Mouse (Mus musculus): ENCODE measurements around the gene Polr2m. TPM values are rescaled to one million over a fixed set of nuclear protein-coding genes. Genes with fewer than 3 reads are reported as not detected.
A peak's percentile ranks its signal among the peaks of the same experiment; 100 is the strongest.

The Polr2m gene
- polyA plus RNA-seq, 1 experiment = 56.0 TPM

GRCm38 (mm10) chr9:71478596-71478995 is 7.1 kb downstream of the Polr2m start:
- Histone ChIP-seq H3K27ac (ENCODE audit: insufficient read depth, low read depth, low read length) (no peak overlapping the region), H3K4me1 (ENCODE audit: control insufficient read depth, insufficient read depth, low read length) (peaks cover 8% of the 10 kb centered on the region), H3K4me3 (ENCODE audit: insufficient read depth, low read length) (no peak overlapping the region)
- TF ChIP-seq POLR2A (IDR thresholded peaks at IDR 0.05; ENCODE audit: borderline replicate concordance, low read depth, low read length) (no peak), CTCF (IDR thresholded peaks at IDR 0.05; ENCODE audit: low read depth, low read length) (no peak)

DNA sequence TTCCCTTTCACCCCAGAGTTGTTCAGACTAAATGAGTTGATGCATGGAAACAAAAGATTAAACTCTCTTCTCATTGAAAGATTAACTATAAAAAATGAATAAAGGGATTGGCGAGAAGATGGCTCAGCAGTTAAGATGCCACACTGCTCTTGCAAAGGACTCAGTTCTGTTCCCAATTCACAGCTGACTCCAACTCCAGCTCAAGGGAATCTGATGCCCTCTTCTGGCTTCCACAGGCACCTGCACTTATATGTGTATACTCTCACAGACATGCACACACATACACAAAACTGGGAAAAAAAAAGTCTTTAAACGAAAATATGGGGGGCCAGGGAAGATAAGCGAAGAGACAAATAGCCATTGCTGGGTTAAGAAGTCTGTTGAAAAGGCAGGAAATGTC is 9.1 kb downstream of the Polr2m start:
- TF ChIP-seq POLR2A (IDR thresholded peaks at IDR 0.05; ENCODE audit: borderline replicate concordance, low read depth, low read length) (no peak), CTCF (IDR thresholded peaks at IDR 0.05; ENCODE audit: low read depth, low read length) (no peak)
- Histone ChIP-seq H3K27ac (ENCODE audit: insufficient read depth, low read depth, low read length) (no peak overlapping the region), H3K4me1 (ENCODE audit: control insufficient read depth, insufficient read depth, low read length) (no peaks in the 10 kb centered on the region), H3K4me3 (ENCODE audit: insufficient read depth, low read length) (no peak overlapping the region)

GRCm38 (mm10) chr9:71475536-71475935 is 10.2 kb downstream of the Polr2m start:
- Histone ChIP-seq H3K4me1 (ENCODE audit: control insufficient read depth, insufficient read depth, low read length) (no peaks in the 10 kb centered on the region), H3K4me3 (ENCODE audit: insufficient read depth, low read length) (no peak overlapping the region), H3K27ac (ENCODE audit: insufficient read depth, low read depth, low read length) (no peak overlapping the region)
- no peak for TF ChIP-seq POLR2A (IDR thresholded peaks at IDR 0.05; ENCODE audit: borderline replicate concordance, low read depth, low read length)
- no peak for TF ChIP-seq CTCF (IDR thresholded peaks at IDR 0.05; ENCODE audit: low read depth, low read length)

DNA sequence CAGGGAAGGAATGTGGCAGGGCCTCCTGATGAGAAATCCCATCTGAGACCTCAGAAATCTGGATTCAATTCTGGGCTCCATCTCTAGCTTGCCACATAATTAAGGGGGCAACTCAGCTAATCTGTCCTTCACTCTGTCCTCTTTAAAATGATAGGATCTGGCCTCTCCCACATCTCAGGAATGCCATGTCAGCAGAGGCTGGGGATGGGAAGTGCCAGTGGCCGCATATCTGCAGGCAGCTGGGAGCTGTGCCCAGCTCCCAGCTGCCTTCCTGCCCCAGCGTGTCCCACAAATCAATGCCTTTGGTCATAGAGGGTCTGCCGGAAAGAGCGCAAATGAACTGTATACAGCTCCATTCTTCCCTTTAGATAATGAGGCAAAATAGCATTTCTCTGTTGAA is 18.3 kb downstream of the Polr2m start:
- Histone ChIP-seq H3K4me3 (ENCODE audit: insufficient read depth, low read length) (no peak overlapping the region), H3K4me1 (ENCODE audit: control insufficient read depth, insufficient read depth, low read length) (no peaks in the 10 kb centered on the region), H3K27ac (ENCODE audit: insufficient read depth, low read depth, low read length) (no peak overlapping the region)
- TF ChIP-seq POLR2A (IDR thresholded peaks at IDR 0.05; ENCODE audit: borderline replicate concordance, low read depth, low read length) (no peak), CTCF (IDR thresholded peaks at IDR 0.05; ENCODE audit: low read depth, low read length) (no peak)

- Histone ChIP-seq H3K4me1 (ENCODE audit: control insufficient read depth, insufficient read depth, low read length) (no peaks in the 10 kb centered on the region), H3K27ac (ENCODE audit: insufficient read depth, low read depth, low read length) (no peak overlapping the region), H3K4me3 (ENCODE audit: insufficient read depth, low read length) (no peak overlapping the region)
- no peak for TF ChIP-seq POLR2A (IDR thresholded peaks at IDR 0.05; ENCODE audit: borderline replicate concordance, low read depth, low read length)
- TF ChIP-seq CTCF (IDR thresholded peaks at IDR 0.05; ENCODE audit: low read depth, low read length) = no peak
These were observed 19.6 kb downstream of the Polr2m start for GRCm38 (mm10) chr9:71466111-71466510.

GRCm38 (mm10) chr9:71463072-71463667 is 22.6 kb downstream of the Polr2m start:
- no peak overlapping the region for H3K27ac ChIP-seq (ENCODE audit: insufficient read depth, low read depth, low read length)
- no peaks in the 10 kb centered on the region for H3K4me1 ChIP-seq (ENCODE audit: control insufficient read depth, insufficient read depth, low read length)
- no peak overlapping the region for H3K4me3 ChIP-seq (ENCODE audit: insufficient read depth, low read length)
- TF ChIP-seq CTCF (IDR thresholded peaks at IDR 0.05; ENCODE audit: low read depth, low read length) = no peak
- no peak for TF ChIP-seq POLR2A (IDR thresholded peaks at IDR 0.05; ENCODE audit: borderline replicate concordance, low read depth, low read length)

DNA sequence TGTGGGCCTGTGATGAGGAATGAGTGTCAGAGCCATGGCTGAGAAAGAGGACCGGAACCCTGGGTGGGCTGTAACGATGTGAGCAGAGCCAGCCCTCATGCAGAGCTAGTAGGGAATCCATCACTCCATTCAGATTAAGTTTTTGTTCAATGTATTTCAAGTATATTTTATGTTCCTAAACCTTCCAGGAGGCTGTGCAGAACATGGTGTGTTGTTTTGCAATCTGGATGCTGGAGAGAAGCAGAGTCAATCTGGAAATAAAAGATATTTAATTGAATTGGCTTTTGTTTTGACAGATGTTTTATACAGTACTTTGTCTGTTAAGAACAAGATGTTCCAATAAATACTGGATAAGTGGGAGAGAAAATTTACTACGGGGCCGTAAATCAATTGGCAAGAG is 29.0 kb downstream of the Polr2m start:
- no peaks in the 10 kb centered on the region for H3K4me1 ChIP-seq (ENCODE audit: control insufficient read depth, insufficient read depth, low read length)
- no peak overlapping the region for H3K27ac ChIP-seq (ENCODE audit: insufficient read depth, low read depth, low read length)
- TF ChIP-seq CTCF (IDR thresholded peaks at IDR 0.05; ENCODE audit: low read depth, low read length) (no peak), POLR2A (IDR thresholded peaks at IDR 0.05; ENCODE audit: borderline replicate concordance, low read depth, low read length) (no peak)
- no peak overlapping the region for H3K4me3 ChIP-seq (ENCODE audit: insufficient read depth, low read length)

GRCm38 (mm10) chr9:71453917-71454316 is 31.8 kb downstream of the Polr2m start:
- H3K27ac ChIP-seq (ENCODE audit: insufficient read depth, low read depth, low read length) = no peak overlapping the region
- H3K4me1 ChIP-seq (ENCODE audit: control insufficient read depth, insufficient read depth, low read length) = no peaks in the 10 kb centered on the region
- TF ChIP-seq POLR2A (IDR thresholded peaks at IDR 0.05; ENCODE audit: borderline replicate concordance, low read depth, low read length) (no peak), CTCF (IDR thresholded peaks at IDR 0.05; ENCODE audit: low read depth, low read length) (0 out of 2 replicates have a peak, but pooled peaks have one; percentile 7)
- no peak overlapping the region for H3K4me3 ChIP-seq (ENCODE audit: insufficient read depth, low read length)

- no peak overlapping the region for H3K4me3 ChIP-seq (ENCODE audit: insufficient read depth, low read length)
- H3K4me1 ChIP-seq (ENCODE audit: control insufficient read depth, insufficient read depth, low read length) = no peaks in the 10 kb centered on the region
- TF ChIP-seq CTCF (IDR thresholded peaks at IDR 0.05; ENCODE audit: low read depth, low read length) = no peak
- no peak for TF ChIP-seq POLR2A (IDR thresholded peaks at IDR 0.05; ENCODE audit: borderline replicate concordance, low read depth, low read length)
- H3K27ac ChIP-seq (ENCODE audit: insufficient read depth, low read depth, low read length) = no peak overlapping the region
These were observed 32.4 kb downstream of the Polr2m start for GRCm38 (mm10) chr9:71453352-71453751.

DNA sequence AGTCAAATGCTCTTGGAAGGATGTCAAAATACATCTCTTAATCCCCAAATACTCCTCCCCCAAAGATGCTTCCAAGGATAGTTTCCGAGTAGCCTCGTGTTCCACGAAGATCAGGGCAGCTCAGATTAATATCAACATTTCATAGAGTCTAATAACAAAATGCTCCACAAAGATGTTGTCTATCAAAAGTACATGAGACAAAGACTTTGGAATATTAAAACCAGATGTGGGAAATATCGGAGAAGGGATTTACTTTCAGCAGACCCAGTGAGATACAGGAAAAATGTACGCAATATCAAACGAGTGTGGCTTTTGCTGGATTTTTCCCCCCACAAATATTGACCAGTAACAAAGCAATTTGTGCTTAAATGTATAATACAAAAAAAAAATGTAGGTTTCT is 35.1 kb downstream of the Polr2m start:
- H3K4me3 ChIP-seq (ENCODE audit: insufficient read depth, low read length) = no peak overlapping the region
- H3K4me1 ChIP-seq (ENCODE audit: control insufficient read depth, insufficient read depth, low read length) = no peaks in the 10 kb centered on the region
- no peak for TF ChIP-seq CTCF (IDR thresholded peaks at IDR 0.05; ENCODE audit: low read depth, low read length)
- TF ChIP-seq POLR2A (IDR thresholded peaks at IDR 0.05; ENCODE audit: borderline replicate concordance, low read depth, low read length) = no peak
- H3K27ac ChIP-seq (ENCODE audit: insufficient read depth, low read depth, low read length) = no peak overlapping the region

DNA sequence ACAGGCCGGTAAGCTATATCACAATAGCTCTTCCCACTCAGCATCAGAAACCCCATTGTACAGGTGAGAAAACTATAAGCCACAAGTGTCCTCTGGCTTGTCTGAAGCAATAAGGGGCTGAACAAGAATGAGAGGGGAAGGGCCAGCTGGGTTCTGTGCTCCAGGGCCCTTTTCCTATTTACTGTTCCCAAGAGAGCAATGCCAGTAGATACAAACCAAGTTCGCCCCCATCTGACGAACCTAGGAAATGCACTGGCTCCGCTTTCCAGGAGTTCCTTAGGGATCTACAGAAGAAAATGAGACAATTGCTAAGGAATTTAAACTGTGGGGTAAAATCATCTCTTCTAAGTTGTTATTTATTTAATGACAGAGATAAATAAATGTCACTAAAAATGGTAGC is 38.2 kb downstream of the Polr2m start:
- Histone ChIP-seq H3K4me3 (ENCODE audit: insufficient read depth, low read length) (no peak overlapping the region), H3K4me1 (ENCODE audit: control insufficient read depth, insufficient read depth, low read length) (no peaks in the 10 kb centered on the region), H3K27ac (ENCODE audit: insufficient read depth, low read depth, low read length) (no peak overlapping the region)
- peak; percentile 41; the same call in 1 of the 2 replicates for TF ChIP-seq CTCF (IDR thresholded peaks at IDR 0.05; ENCODE audit: low read depth, low read length)
- no peak for TF ChIP-seq POLR2A (IDR thresholded peaks at IDR 0.05; ENCODE audit: borderline replicate concordance, low read depth, low read length)

Data from bone marrow macrophage, adult 2 months (primary cell).